Mouse (Mus musculus) left cerebral cortex, adult 18-20 months (tissue): ENCODE results near the gene Tmem43. TPM values are rescaled to one million over a fixed set of nuclear protein-coding genes. Genes with fewer than 3 reads are reported as not detected.

Experiments used
- DNase-seq, 2 experiments: peaks; one replicate each; pipeline ENCODE4 v3.0.0; 2021 to 2022; ENCODE audit warnings: low spot score in 2 of 2, mixed read lengths in 1 of 2
- total RNA-seq, 2 experiments: library from RNA; stranded (reverse); gene quantifications; 2 replicates each; pipeline ENCODE4 v1.2.3; 2021

Tmem43 gene
- total RNA-seq, 2 experiments from 2014 or later, result 29.4 to 30.8 TPM

GRCm38 (mm10) chr6:91533359-91533758 lies 59.9 kb downstream of the Tmem43 start:
- DNase-seq, result no peak

GRCm38 (mm10) chr6:91533771-91534170 lies 60.3 kb downstream of the Tmem43 start:
- no peak for DNase-seq

- no peak for DNase-seq
Measured at GRCm38 (mm10) chr6:91534268-91534667, 60.8 kb downstream of the Tmem43 start.

GRCm38 (mm10) chr6:91535231-91535630 lies 61.7 kb downstream of the Tmem43 start:
- DNase-seq, result no peak

GRCm38 (mm10) chr6:91536047-91536765 lies 62.7 kb downstream of the Tmem43 start:
- no peak for DNase-seq

Other genes starting within 250 kb of the Tmem43 start
- gene Wnt7a, start 62.3 kb upstream of the Tmem43 start, total RNA-seq, result 10 to 100 TPM; 13.8 to 13.9 TPM
- gene Chchd4, start 157 bp upstream of the Tmem43 start, total RNA-seq, result 10 to 100 TPM; 21.3 to 22.2 TPM
- gene Xpc, start 42.2 kb downstream of the Tmem43 start, total RNA-seq, result 10 to 100 TPM; 11.5 to 14.9 TPM
- gene Lsm3, start 42.2 kb downstream of the Tmem43 start, total RNA-seq, result 10 to 100 TPM; 34.9 to 40.0 TPM
- gene Slc6a6, start 210.3 kb downstream of the Tmem43 start, total RNA-seq, result 100 to 1,000 TPM; 134 to 137 TPM